Mouse (Mus musculus) small intestine, adult 2 months (tissue): Measurements from ENCODE around the gene Rmnd5b. TPM values are rescaled to one million over a fixed set of nuclear protein-coding genes. Genes with fewer than 3 reads are reported as not detected.

Source experiments
- H3K27ac ChIP-seq: fragments of 200-500 bp; 2 replicates; pipeline ENCODE4 v1.5.1; 2012; ENCODE audit warnings: low read depth, low read length, control low read depth, inconsistent platforms; ENCODE audit not compliant: insufficient read depth
- H3K27me3 ChIP-seq: fragments of 200-500 bp; 2 replicates; pipeline ENCODE4 v1.6.1; 2012; ENCODE audit warnings: mild to moderate bottlenecking, moderate library complexity, low read length, inconsistent platforms; ENCODE audit not compliant: control insufficient read depth, insufficient read depth
- H3K36me3 ChIP-seq: fragments of 200-500 bp; 2 replicates; pipeline ENCODE4 v1.6.1; 2012; ENCODE audit warnings: mild to moderate bottlenecking, low read length, control low read depth, inconsistent platforms; ENCODE audit not compliant: control insufficient read depth, insufficient read depth
- H3K4me1 ChIP-seq: fragments of 200-500 bp; 2 replicates; pipeline ENCODE4 v1.6.1; 2012; ENCODE audit warnings: low read length, inconsistent platforms, mixed read lengths; ENCODE audit not compliant: control insufficient read depth, insufficient read depth, insufficient read length
- H3K4me3 ChIP-seq: fragments of 200-500 bp; 2 replicates; pipeline ENCODE4 v1.5.1; 2012; ENCODE audit warnings: low read depth, mild to moderate bottlenecking, control low read depth, inconsistent platforms, low read length, moderate library complexity
- CTCF ChIP-seq: fragments of 200-500 bp; IDR thresholded peaks from 2 replicates; pipeline ENCODE4 v1.5.1; 2012; ENCODE audit warnings: low read depth, mild to moderate bottlenecking, control low read depth, inconsistent platforms, low read length, moderate library complexity, mixed read lengths; ENCODE audit not compliant: insufficient replicate concordance, insufficient read length; ENCODE audit errors: extremely low read depth
- POLR2A ChIP-seq: fragments of 200-500 bp; IDR thresholded peaks from 2 replicates; pipeline ENCODE4 v1.6.1; 2012; ENCODE audit warnings: low read depth, mild to moderate bottlenecking, control low read depth, inconsistent platforms, low read length, moderate library complexity
- WGBS: fragments of 180-500 bp; shearing (Covaris S2); methylation state at CpG from one replicate; pipeline ENCODE4 v1.1.7; 2018; 5-methylcytosine and 5-hydroxymethylcytosine counted together
- polyA plus RNA-seq: library from polyadenylated mRNA; depleted of rRNA; stranded (reverse); fragments of >200 nt; gene quantifications from 2 replicates; pipeline ENCODE4 v1.2.3, GENCODE M21; 2012

Rmnd5b gene
- polyA plus RNA-seq, 1 experiment, result 45.9 TPM

- H3K36me3 ChIP-seq, result peaks cover 2% of the 10 kb centered on the region; the same call in 1 of the 2 replicates
- TF ChIP-seq POLR2A (no peak), CTCF (no peak)
- no peak overlapping the region for H3K4me3 ChIP-seq
- H3K4me1 ChIP-seq, result peaks cover 27% of the 10 kb centered on the region
- H3K27ac ChIP-seq, result 0 out of 2 replicates have a peak overlapping the region, but pooled peaks have one; percentile 10
- no peaks in the 10 kb centered on the region for H3K27me3 ChIP-seq
- WGBS, result 59% methylated on average over 15 of the region's 15 CpGs
Observed at GRCm38 (mm10) chr11:51643761-51644160, 8.1 kb upstream of the Rmnd5b start.

- Histone ChIP-seq H3K4me3 (no peak overlapping the region), H3K4me1 (peaks cover 28% of the 10 kb centered on the region), H3K27me3 (no peaks in the 10 kb centered on the region), H3K27ac (no peak overlapping the region), H3K36me3 (peaks cover 2% of the 10 kb centered on the region; the same call in 1 of the 2 replicates)
- no peak for TF ChIP-seq POLR2A
- TF ChIP-seq CTCF, result no peak
- 62% methylated on average over 9 of the region's 9 CpGs for WGBS
Observed at GRCm38 (mm10) chr11:51643202-51643601, 7.5 kb upstream of the Rmnd5b start.

GRCm38 (mm10) chr11:51640748-51641147 is 5.1 kb upstream of the Rmnd5b start:
- Histone ChIP-seq H3K27me3 (no peaks in the 10 kb centered on the region), H3K4me1 (peaks cover 23% of the 10 kb centered on the region), H3K36me3 (peaks cover 2% of the 10 kb centered on the region; the same call in 1 of the 2 replicates), H3K27ac (no peak overlapping the region), H3K4me3 (no peak overlapping the region)
- 31% methylated on average over 7 of the region's 7 CpGs for WGBS
- TF ChIP-seq CTCF (no peak), POLR2A (no peak)

- no peaks in the 10 kb centered on the region for H3K27me3 ChIP-seq
- TF ChIP-seq POLR2A (no peak), CTCF (no peak)
- H3K27ac ChIP-seq, result 0 out of 2 replicates have a peak overlapping the region, but pooled peaks have one; percentile 54
- H3K4me1 ChIP-seq, result peaks cover 20% of the 10 kb centered on the region
- H3K4me3 ChIP-seq, result 0 out of 2 replicates have a peak overlapping the region, but pooled peaks have one; percentile 42
- WGBS, result 57% methylated on average over 5 of the region's 5 CpGs
- H3K36me3 ChIP-seq, result no peaks in the 10 kb centered on the region
Observed at GRCm38 (mm10) chr11:51638497-51638896, 2.8 kb upstream of the Rmnd5b start.

GRCm38 (mm10) chr11:51637971-51638414 is 2.3 kb upstream of the Rmnd5b start:
- peak overlapping the region; percentile 54; the same call in 1 of the 2 replicates for H3K27ac ChIP-seq
- H3K4me3 ChIP-seq, result peak overlapping the region; percentile 42
- H3K4me1 ChIP-seq, result peaks cover 17% of the 10 kb centered on the region
- TF ChIP-seq CTCF (no peak), POLR2A (no peak)
- no peaks in the 10 kb centered on the region for H3K36me3 ChIP-seq
- 27% methylated on average over 17 of the region's 17 CpGs for WGBS
- H3K27me3 ChIP-seq, result no peaks in the 10 kb centered on the region

GRCm38 (mm10) chr11:51636323-51636684 is 608 bp upstream of the Rmnd5b start:
- TF ChIP-seq CTCF, result peak; percentile 73; the same call in 1 of the 2 replicates
- no peak for TF ChIP-seq POLR2A
- 5% methylated on average over 6 of the region's 6 CpGs for WGBS
- Histone ChIP-seq H3K27me3 (no peaks in the 10 kb centered on the region), H3K4me1 (peaks cover 16% of the 10 kb centered on the region), H3K4me3 (peak overlapping the region; percentile 80), H3K27ac (peak overlapping the region; percentile 86), H3K36me3 (no peaks in the 10 kb centered on the region)

GRCm38 (mm10) chr11:51635127-51635524 is 570 bp downstream of the Rmnd5b start:
- no peak; the same call in 1 of the 2 replicates for TF ChIP-seq CTCF
- TF ChIP-seq POLR2A, result no peak
- Histone ChIP-seq H3K4me3 (peak overlapping the region; percentile 80), H3K27me3 (no peaks in the 10 kb centered on the region), H3K36me3 (no peaks in the 10 kb centered on the region), H3K4me1 (peaks cover 6% of the 10 kb centered on the region), H3K27ac (peak overlapping the region; percentile 86)
- 7% methylated on average over 6 of the region's 6 CpGs for WGBS
